In genomic region chr11:120613976-120614375, GRCm38 (mm10) we compare ENCODE assay signal across 22 mouse cellular contexts. TPM values are rescaled to one million over a fixed set of nuclear protein-coding genes. Genes with fewer than 3 reads are reported as not detected.
DNase-seq lines count a peak whose midpoint lies in the region; ATAC-seq lines count a peak whose summit lies in the region.
"Had no signal": no experiment of that assay in that cellular context is flagged by ENCODE, and none has a peak within 500 bp of the region (broad histone marks: within the 10 kb centered on the region; RNA-seq: fewer than 3 reads in every experiment).

No protein-coding gene starts in this region.

- peaks cover 30% of the 10 kb centered on the region for H3K4me1 ChIP-seq in heart, embryonic 10.5 days
- peaks cover 49% of the 10 kb centered on the region for H3K4me1 ChIP-seq in liver, embryonic 13.5 days (replicated peaks)
- peaks cover 47% of the 10 kb centered on the region for H3K4me1 ChIP-seq in liver, embryonic 12.5 days

- H3K27ac ChIP-seq in heart, embryonic 10.5 days: no peak overlapping the region
- H3K27ac ChIP-seq in liver, embryonic 13.5 days: peak overlapping the region; percentile 18; the same call in 1 of the 2 replicates
- no peak overlapping the region for H3K27ac ChIP-seq in liver, embryonic 12.5 days
- H3K27ac ChIP-seq: forebrain, embryonic 10.5 days; forebrain, embryonic 13.5 days; heart, adult 2 months; hindbrain, embryonic 12.5 days had no signal

- WGBS in heart, embryonic 10.5 days: 89% methylated on average over 8 of the region's 8 CpGs
- WGBS in liver, embryonic 13.5 days (ENCODE audit: insufficient replicate concordance): 81% methylated on average over 8 of the region's 8 CpGs
- WGBS in liver, embryonic 12.5 days (ENCODE audit: insufficient replicate concordance): 84% methylated on average over 8 of the region's 8 CpGs

- H3K4me2 ChIP-seq in liver, embryonic 13.5 days: no peak overlapping the region
- H3K4me2 ChIP-seq in liver, embryonic 12.5 days: no peak overlapping the region
- H3K4me2 ChIP-seq: forebrain, embryonic 13.5 days; heart, embryonic 11.5 days; hindbrain, embryonic 12.5 days had no signal

- H3K36me3 ChIP-seq in heart, embryonic 10.5 days: peaks cover 78% of the 10 kb centered on the region
- peaks cover 75% of the 10 kb centered on the region for H3K36me3 ChIP-seq in liver, embryonic 13.5 days
- peaks cover 76% of the 10 kb centered on the region for H3K36me3 ChIP-seq in liver, embryonic 12.5 days

- H3K9ac ChIP-seq in liver, embryonic 13.5 days: no peak overlapping the region
- H3K9ac ChIP-seq in liver, embryonic 12.5 days: no peak overlapping the region
- H3K9ac ChIP-seq: forebrain, embryonic 13.5 days; hindbrain, embryonic 12.5 days had no signal

- peak; percentile 61 for DNase-seq in cerebellum, adult 9-10 months
- DNase-seq in heart, adult 11 months: peak; percentile 91
- no peak for DNase-seq in heart, embryonic 10.5 days (ENCODE audit: low spot score)
- no peak for DNase-seq in liver, embryonic 13.5 days
- DNase-seq: adrenal gland, adult 2 months; adrenal gland, postnatal 14 days; gastrocnemius, postnatal 25 days; heart, adult 2 months; kidney, adult 18-20 months had no signal

- no peak overlapping the region for H3K4me3 ChIP-seq in heart, embryonic 10.5 days
- no peak overlapping the region for H3K4me3 ChIP-seq in liver, embryonic 13.5 days (replicated peaks)
- no peak overlapping the region for H3K4me3 ChIP-seq in liver, embryonic 12.5 days
- H3K4me3 ChIP-seq: forebrain, embryonic 10.5 days; forebrain, embryonic 13.5 days; heart, adult 2 months; hindbrain, embryonic 12.5 days had no signal

- ATAC-seq in cerebellum, adult (ENCODE audit: insufficient number of reproducible peaks, low FRiP score, low TSS enrichment): no peak
- ATAC-seq in liver, embryonic 13.5 days (ENCODE audit: low read depth): no peak
- ATAC-seq in liver, embryonic 12.5 days: no peak
- ATAC-seq: CD4-positive, CD25-positive, alpha-beta regulatory T cell, adult 4 months; forebrain, embryonic 13.5 days; forebrain, embryonic 16.5 days; hindbrain, embryonic 16.5 days; inflammation-experienced regulatory T-cells, adult 6 months; intestine, embryonic 16.5 days had no signal

- H3K27me3 ChIP-seq in heart, embryonic 10.5 days (ENCODE audit: insufficient read depth, poor library complexity, severe bottlenecking): peaks cover 10% of the 10 kb centered on the region
- H3K27me3 ChIP-seq in liver, embryonic 13.5 days: peaks cover 3% of the 10 kb centered on the region
- H3K27me3 ChIP-seq in liver, embryonic 12.5 days (replicated peaks): peaks cover 6% of the 10 kb centered on the region; the same call in 1 of the 2 replicates

- H3K9me3 ChIP-seq in heart, embryonic 10.5 days: no peaks in the 10 kb centered on the region
- H3K9me3 ChIP-seq in liver, embryonic 13.5 days (replicated peaks): no peaks in the 10 kb centered on the region
- no peaks in the 10 kb centered on the region for H3K9me3 ChIP-seq in liver, embryonic 12.5 days (replicated peaks)
- H3K9me3 ChIP-seq: forebrain, embryonic 10.5 days; forebrain, embryonic 13.5 days; hindbrain, embryonic 12.5 days had no signal

RNA-seq across cellular contexts. Expression of gene Pcyt2, which starts 3.8 kb away (rescaled TPM):
- polyA plus RNA-seq in heart, embryonic 10.5 days (2016; fragmentation: Nextera tagmentation; extraction: Ambion mirVana): 119 and 130 TPM in 2 replicates
- polyA plus RNA-seq in liver, embryonic 13.5 days (2015; fragmentation: Nextera tagmentation; extraction: Ambion mirVana): 114 and 116 TPM in 2 replicates
- 135 and 142 TPM in 2 replicates for polyA plus RNA-seq in liver, embryonic 12.5 days (2016; fragmentation: Nextera tagmentation; extraction: Ambion mirVana)

RNA-seq across cellular contexts. Expression of gene Npb, which starts 5.7 kb away (rescaled TPM):
- 4.8 and 7.0 TPM in 2 replicates for polyA plus RNA-seq in heart, embryonic 10.5 days (2016; fragmentation: Nextera tagmentation; extraction: Ambion mirVana)
- polyA plus RNA-seq in liver, embryonic 13.5 days (2015; fragmentation: Nextera tagmentation; extraction: Ambion mirVana): 9.5 and 12.6 TPM in 2 replicates
- polyA plus RNA-seq in liver, embryonic 12.5 days (2016; fragmentation: Nextera tagmentation; extraction: Ambion mirVana): 5.0 and 6.6 TPM in 2 replicates
- polyA plus RNA-seq: C2C12; CD4-positive, CD25-positive, alpha-beta regulatory T cell, adult 4 months; embryonic facial prominence, embryonic 11.5 days; forebrain, embryonic 10.5 days; forebrain, embryonic 13.5 days; forebrain, embryonic 16.5 days; heart, adult 2 months had no signal

RNA-seq across cellular contexts. Expression of gene Sirt7, which starts 11.1 kb away (rescaled TPM):
- 25.6 and 29.5 TPM in 2 replicates for polyA plus RNA-seq in heart, embryonic 10.5 days (2016; fragmentation: Nextera tagmentation; extraction: Ambion mirVana)
- polyA plus RNA-seq in liver, embryonic 13.5 days (2015; fragmentation: Nextera tagmentation; extraction: Ambion mirVana): 33.8 and 34.3 TPM in 2 replicates
- 43.1 and 45.3 TPM in 2 replicates for polyA plus RNA-seq in liver, embryonic 12.5 days (2016; fragmentation: Nextera tagmentation; extraction: Ambion mirVana)

RNA-seq across cellular contexts. Expression of gene Anapc11, which starts 15.8 kb away (rescaled TPM):
- 186 and 201 TPM in 2 replicates for polyA plus RNA-seq in heart, embryonic 10.5 days (2016; fragmentation: Nextera tagmentation; extraction: Ambion mirVana)
- 99.1 and 102 TPM in 2 replicates for polyA plus RNA-seq in liver, embryonic 13.5 days (2015; fragmentation: Nextera tagmentation; extraction: Ambion mirVana)
- 118 and 120 TPM in 2 replicates for polyA plus RNA-seq in liver, embryonic 12.5 days (2016; fragmentation: Nextera tagmentation; extraction: Ambion mirVana)

RNA-seq across cellular contexts. Expression of gene Alyref, which starts 15.8 kb away (rescaled TPM):
- polyA plus RNA-seq in heart, embryonic 10.5 days (2016; fragmentation: Nextera tagmentation; extraction: Ambion mirVana): 365 and 444 TPM in 2 replicates
- polyA plus RNA-seq in liver, embryonic 13.5 days (2015; fragmentation: Nextera tagmentation; extraction: Ambion mirVana): 379 and 416 TPM in 2 replicates
- 542 and 545 TPM in 2 replicates for polyA plus RNA-seq in liver, embryonic 12.5 days (2016; fragmentation: Nextera tagmentation; extraction: Ambion mirVana)

Comparison
In these comparisons a context has a peak if more than half of its experiments do, and no peak if none do; other contexts are left out.
1. DNase-seq: peak in cerebellum, adult 9-10 months (single experiment) and heart, adult 11 months (single experiment); none in heart, embryonic 10.5 days (single experiment) and liver, embryonic 13.5 days (single experiment).